Mouse (Mus musculus) myocyte (in vitro differentiated cells): ENCODE results near the gene Pvalb.

Source experiments
- CEBPB ChIP-seq: IDR thresholded peaks from 2 replicates; pipeline ENCODE4 v1.6.1; 2011; ENCODE audit warnings: mild to moderate bottlenecking, moderate library complexity; ENCODE audit not compliant: poor library complexity, insufficient read depth, severe bottlenecking
- E2F4 ChIP-seq: IDR thresholded peaks from one replicate; pipeline ENCODE4 v1.6.1; 2011; ENCODE audit warnings: mild to moderate bottlenecking, control low read depth, moderate library complexity; ENCODE audit not compliant: insufficient read depth
- MYOD1 ChIP-seq, 3 experiments: IDR thresholded peaks; one replicate each; pipeline ENCODE4 v1.6.1; 2011; ENCODE audit warnings: control low read depth in 2 of 3, low read depth in 2 of 3, mild to moderate bottlenecking in 2 of 3, moderate library complexity in 1 of 3; ENCODE audit not compliant: insufficient read length in 2 of 3, control insufficient read depth in 1 of 3
- POLR2A ChIP-seq: IDR thresholded peaks from one replicate; pipeline ENCODE4 v1.6.1; 2011; ENCODE audit warnings: low read depth, mild to moderate bottlenecking, control low read depth, moderate library complexity; ENCODE audit not compliant: insufficient read length
- POLR2AphosphoS2 ChIP-seq: IDR thresholded peaks from one replicate; pipeline ENCODE4 v1.6.1; 2011; ENCODE audit warnings: low read depth, control low read depth; ENCODE audit not compliant: insufficient read length
- REST ChIP-seq: IDR thresholded peaks from one replicate; pipeline ENCODE4 v1.6.1; 2011; ENCODE audit warnings: mild to moderate bottlenecking, control low read depth, moderate library complexity; ENCODE audit not compliant: insufficient read depth, insufficient read length
- SRF ChIP-seq: IDR thresholded peaks from one replicate; pipeline ENCODE4 v1.6.1; 2011; ENCODE audit warnings: low read depth; ENCODE audit not compliant: control insufficient read depth, insufficient read length
- TCF12 ChIP-seq: IDR thresholded peaks from one replicate; pipeline ENCODE4 v1.6.1; 2011; ENCODE audit warnings: mild to moderate bottlenecking, control low read depth; ENCODE audit not compliant: poor library complexity, insufficient read depth, severe bottlenecking

GRCm38 (mm10) chr15:78174887-78175245, 31.3 kb downstream of the Pvalb start:
- TF ChIP-seq REST = no peak
- no peak for TF ChIP-seq POLR2A
- no peak for TF ChIP-seq MYOD1 (IDR thresholded peaks at IDR 0.05; ENCODE audit: control insufficient read depth in 1 of 3, insufficient read length in 2 of 3, low read depth in 2 of 3)
- TF ChIP-seq POLR2AphosphoS2 = no peak
- no peak for TF ChIP-seq TCF12
- no peak for TF ChIP-seq E2F4
- no peak for TF ChIP-seq CEBPB
- TF ChIP-seq SRF = no peak
